Mouse (Mus musculus): ENCODE data around the gene Hinfp.

DNA sequence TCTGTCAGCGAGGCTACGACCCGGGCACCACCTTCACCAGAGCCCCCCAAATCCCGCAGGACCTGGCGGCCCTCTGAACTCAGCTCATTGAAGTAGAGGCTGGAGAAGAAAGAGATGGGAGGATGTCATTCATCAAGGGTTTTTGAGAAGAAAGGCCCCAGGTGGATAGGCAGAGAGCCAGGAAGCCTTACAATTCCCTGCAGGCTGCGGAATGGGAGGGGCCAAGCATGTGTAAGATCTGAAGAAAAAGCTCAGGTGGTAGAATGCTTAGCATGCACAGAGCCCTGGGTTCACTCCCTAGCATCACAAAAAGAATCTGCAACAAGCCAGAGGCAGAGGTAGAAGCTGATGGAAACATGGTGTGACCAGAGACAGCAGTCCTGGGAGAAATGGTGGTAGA, 52.0 kb downstream of the Hinfp start:
- no peak for TF ChIP-seq MAX (IDR thresholded peaks at IDR 0.05; ENCODE audit: low read depth)
- no peak for TF ChIP-seq MYOG (IDR thresholded peaks at IDR 0.05; ENCODE audit: control insufficient read depth in 1 of 3, insufficient read depth in 1 of 3, insufficient read length in 2 of 3, low read depth in 2 of 3)
- no peak for TF ChIP-seq POLR2A (IDR thresholded peaks at IDR 0.05; ENCODE audit: insufficient read length, low read depth)
- no peak for TF ChIP-seq CEBPB (IDR thresholded peaks at IDR 0.05; ENCODE audit: insufficient read depth, poor library complexity, severe bottlenecking)
- no peak for TF ChIP-seq POLR2AphosphoS2 (IDR thresholded peaks at IDR 0.05; ENCODE audit: insufficient read length, low read depth)

Measured in myocyte (in vitro differentiated cells).